Mouse (Mus musculus) heart, adult 11 months (tissue): ENCODE results near the gene Spred1.
A peak's percentile ranks its signal among the peaks of the same experiment; 100 is the strongest.

Experiments used
- DNase-seq: peaks from one replicate; pipeline ENCODE4 v3.0.0; 2022

The Spred1 gene

GRCm38 (mm10) chr2:117120246-117121211 lies 645 bp upstream of the Spred1 start:
- DNase-seq, result peak; percentile 99

GRCm38 (mm10) chr2:117121984-117122605 lies 921 bp downstream of the Spred1 start:
- peak; percentile 58 for DNase-seq

- DNase-seq, result peak; percentile 97
Measured at GRCm38 (mm10) chr2:117122701-117123337, 1.6 kb downstream of the Spred1 start.

GRCm38 (mm10) chr2:117123701-117124100 lies 2.5 kb downstream of the Spred1 start:
- DNase-seq, result peak; percentile 74

- peak; percentile 55 for DNase-seq
Measured at GRCm38 (mm10) chr2:117124839-117125238, 3.7 kb downstream of the Spred1 start.

GRCm38 (mm10) chr2:117129156-117129555 lies 8.0 kb downstream of the Spred1 start:
- no peak for DNase-seq

- DNase-seq, result peak; percentile 54
Measured at GRCm38 (mm10) chr2:117131041-117131440, 9.9 kb downstream of the Spred1 start.

GRCm38 (mm10) chr2:117131910-117132309 lies 10.7 kb downstream of the Spred1 start:
- no peak for DNase-seq

GRCm38 (mm10) chr2:117133541-117133940 lies 12.4 kb downstream of the Spred1 start:
- peak; percentile 73 for DNase-seq

- peak; percentile 54 for DNase-seq
Measured at GRCm38 (mm10) chr2:117137751-117138150, 16.6 kb downstream of the Spred1 start.

- DNase-seq, result peak; percentile 42
Measured at GRCm38 (mm10) chr2:117138932-117139331, 17.8 kb downstream of the Spred1 start.

GRCm38 (mm10) chr2:117139977-117140376 lies 18.8 kb downstream of the Spred1 start:
- no peak for DNase-seq

GRCm38 (mm10) chr2:117143106-117143505 lies 21.9 kb downstream of the Spred1 start:
- peak; percentile 73 for DNase-seq

- no peak for DNase-seq
Measured at GRCm38 (mm10) chr2:117146026-117146425, 24.9 kb downstream of the Spred1 start.

- DNase-seq, result no peak
Measured at GRCm38 (mm10) chr2:117146617-117147016, 25.4 kb downstream of the Spred1 start.

GRCm38 (mm10) chr2:117152161-117152560 lies 31.0 kb downstream of the Spred1 start:
- peak; percentile 39 for DNase-seq

- peak; percentile 27 for DNase-seq
Measured at GRCm38 (mm10) chr2:117168379-117168778, 47.2 kb downstream of the Spred1 start.

GRCm38 (mm10) chr2:117169037-117169436 lies 47.9 kb downstream of the Spred1 start:
- peak; percentile 83 for DNase-seq

GRCm38 (mm10) chr2:117172981-117173380 lies 51.8 kb downstream of the Spred1 start:
- peak; percentile 86 for DNase-seq

GRCm38 (mm10) chr2:117176066-117176465 lies 54.9 kb downstream of the Spred1 start:
- peak; percentile 85 for DNase-seq

GRCm38 (mm10) chr2:117176937-117177336 lies 55.8 kb downstream of the Spred1 start:
- DNase-seq, result peak; percentile 83

GRCm38 (mm10) chr2:117180250-117180885 lies 59.2 kb downstream of the Spred1 start:
- peak; percentile 95 for DNase-seq

- DNase-seq, result peak; percentile 27
Measured at GRCm38 (mm10) chr2:117185587-117185986, 64.4 kb downstream of the Spred1 start.
